Mouse (Mus musculus): Measurements from ENCODE around the gene Col13a1. TPM values are rescaled to one million over a fixed set of nuclear protein-coding genes. Genes with fewer than 3 reads are reported as not detected.

Col13a1 gene
- polyA plus RNA-seq, 2 experiments: 0.39 to 0.79 TPM

DNA sequence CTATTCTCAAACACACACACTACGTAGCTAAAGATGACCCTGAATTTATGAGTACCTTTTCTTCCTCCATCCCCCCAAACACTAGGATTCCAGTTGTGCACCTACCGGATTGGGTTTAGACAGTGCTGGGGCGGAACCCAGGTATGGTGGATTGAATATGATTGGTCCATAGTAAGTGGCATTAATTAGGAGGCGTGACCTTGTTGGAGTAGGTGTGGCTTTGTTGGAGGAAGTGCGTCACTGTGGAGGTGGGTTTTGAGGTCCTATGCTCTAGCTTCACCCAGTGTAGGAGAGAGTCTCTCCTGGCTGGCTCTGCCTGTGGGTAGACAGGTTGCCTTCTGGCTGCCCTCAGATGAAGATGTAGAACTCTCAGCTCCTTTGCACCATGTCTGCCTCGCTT is 144.6 kb downstream of the Col13a1 start:
- Histone ChIP-seq H3K4me1 (replicated peaks; ENCODE audit: control insufficient read depth in 2 of 2, insufficient read depth in 2 of 2, low read length in 1 of 2) (no peaks in the 10 kb centered on the region), H3K27ac (no peak overlapping the region), H3K9ac (replicated peaks) (no peak overlapping the region), H3K9me3 (ENCODE audit: control insufficient read depth, low read length) (no peaks in the 10 kb centered on the region), H3K36me3 (replicated peaks; ENCODE audit: control insufficient read depth, insufficient read depth, low read depth) (no peaks in the 10 kb centered on the region), H3K27me3 (ENCODE audit: control insufficient read depth, insufficient read depth, low read length) (no peaks in the 10 kb centered on the region), H3K4me2 (ENCODE audit: low read depth) (no peak overlapping the region), H3K4me3 (ENCODE audit: insufficient read depth in 1 of 2, low read depth in 2 of 2, low read length in 2 of 2) (no peak overlapping the region)
- no peak for DNase-seq (ENCODE audit: low read depth in 3 of 3, low spot score in 3 of 3)
- TF ChIP-seq EP300 (IDR thresholded peaks at IDR 0.05; ENCODE audit: low read depth) (no peak), CTCF (IDR thresholded peaks at IDR 0.05; ENCODE audit: low read depth) (no peak)
- ATAC-seq (ENCODE audit: insufficient read depth): no peak
- 78% methylated on average over 6 of the region's 6 CpGs for WGBS (ENCODE audit: insufficient replicate concordance)

DNA sequence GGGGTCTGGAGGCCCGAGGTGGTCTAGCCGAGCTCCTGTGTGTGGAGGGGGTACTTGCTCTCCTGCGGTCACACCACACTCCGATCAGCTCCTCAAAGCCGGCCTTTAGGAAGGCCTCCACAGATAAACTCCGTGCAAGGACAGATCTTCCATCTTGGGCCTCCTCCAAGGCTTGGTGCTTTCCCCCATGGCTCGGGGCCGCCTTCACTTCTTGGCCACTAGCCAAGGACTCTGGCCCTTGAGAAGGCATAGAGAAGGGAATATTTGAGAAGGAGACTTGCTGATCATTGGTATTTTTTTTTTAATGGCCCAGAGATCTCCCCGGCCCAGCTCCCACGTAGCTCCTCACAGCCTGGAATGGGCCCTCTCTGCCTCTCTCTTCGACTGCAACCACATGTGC is 146.2 kb downstream of the Col13a1 start:
- H3K4me2 ChIP-seq (ENCODE audit: low read depth): no peak overlapping the region
- H3K27ac ChIP-seq: no peak overlapping the region
- DNase-seq (ENCODE audit: low read depth in 3 of 3, low spot score in 3 of 3): no peak
- no peak overlapping the region for H3K4me3 ChIP-seq (ENCODE audit: insufficient read depth in 1 of 2, low read depth in 2 of 2, low read length in 2 of 2)
- no peak for ATAC-seq (ENCODE audit: insufficient read depth)
- no peaks in the 10 kb centered on the region for H3K27me3 ChIP-seq (ENCODE audit: control insufficient read depth, insufficient read depth, low read length)
- WGBS (ENCODE audit: insufficient replicate concordance): 59% methylated on average over 11 of the region's 11 CpGs
- no peaks in the 10 kb centered on the region for H3K9me3 ChIP-seq (ENCODE audit: control insufficient read depth, low read length)
- no peaks in the 10 kb centered on the region for H3K4me1 ChIP-seq (replicated peaks; ENCODE audit: control insufficient read depth in 2 of 2, insufficient read depth in 2 of 2, low read length in 1 of 2)
- H3K9ac ChIP-seq (replicated peaks): no peak overlapping the region
- no peaks in the 10 kb centered on the region for H3K36me3 ChIP-seq (replicated peaks; ENCODE audit: control insufficient read depth, insufficient read depth, low read depth)
- TF ChIP-seq CTCF (IDR thresholded peaks at IDR 0.05; ENCODE audit: low read depth): no peak
- TF ChIP-seq EP300 (IDR thresholded peaks at IDR 0.05; ENCODE audit: low read depth): no peak

DNA sequence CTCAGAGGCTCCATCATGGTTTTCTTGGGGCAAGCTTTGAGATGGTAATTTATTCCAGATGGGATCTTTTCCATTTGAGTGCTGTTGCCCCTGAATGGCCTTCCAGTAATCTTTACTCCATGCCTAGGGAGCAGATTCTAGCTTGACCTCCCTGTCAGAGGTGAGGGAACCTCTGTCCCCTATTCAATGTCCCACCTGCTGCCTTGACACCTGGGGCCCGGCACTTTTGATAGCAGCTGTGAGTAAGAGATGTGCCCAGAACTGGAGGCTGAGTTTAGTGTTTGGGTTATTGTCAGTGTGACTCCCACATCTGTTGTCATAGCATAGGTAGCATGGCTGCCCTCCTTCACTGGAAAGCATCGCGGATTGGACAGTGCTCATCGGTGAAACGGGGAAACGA is 147.2 kb downstream of the Col13a1 start:
- no peak overlapping the region for H3K4me2 ChIP-seq (ENCODE audit: low read depth)
- WGBS (ENCODE audit: insufficient replicate concordance): 84% methylated on average over 6 of the region's 6 CpGs
- no peaks in the 10 kb centered on the region for H3K9me3 ChIP-seq (ENCODE audit: control insufficient read depth, low read length)
- no peak overlapping the region for H3K27ac ChIP-seq
- no peak overlapping the region for H3K4me3 ChIP-seq (ENCODE audit: insufficient read depth in 1 of 2, low read depth in 2 of 2, low read length in 2 of 2)
- H3K27me3 ChIP-seq (ENCODE audit: control insufficient read depth, insufficient read depth, low read length): no peaks in the 10 kb centered on the region
- no peaks in the 10 kb centered on the region for H3K4me1 ChIP-seq (replicated peaks; ENCODE audit: control insufficient read depth in 2 of 2, insufficient read depth in 2 of 2, low read length in 1 of 2)
- H3K9ac ChIP-seq (replicated peaks): no peak overlapping the region
- no peak for TF ChIP-seq EP300 (IDR thresholded peaks at IDR 0.05; ENCODE audit: low read depth)
- no peak for TF ChIP-seq CTCF (IDR thresholded peaks at IDR 0.05; ENCODE audit: low read depth)
- no peaks in the 10 kb centered on the region for H3K36me3 ChIP-seq (replicated peaks; ENCODE audit: control insufficient read depth, insufficient read depth, low read depth)
- no peak for ATAC-seq (ENCODE audit: insufficient read depth)
- no peak for DNase-seq (ENCODE audit: low read depth in 3 of 3, low spot score in 3 of 3)

DNA sequence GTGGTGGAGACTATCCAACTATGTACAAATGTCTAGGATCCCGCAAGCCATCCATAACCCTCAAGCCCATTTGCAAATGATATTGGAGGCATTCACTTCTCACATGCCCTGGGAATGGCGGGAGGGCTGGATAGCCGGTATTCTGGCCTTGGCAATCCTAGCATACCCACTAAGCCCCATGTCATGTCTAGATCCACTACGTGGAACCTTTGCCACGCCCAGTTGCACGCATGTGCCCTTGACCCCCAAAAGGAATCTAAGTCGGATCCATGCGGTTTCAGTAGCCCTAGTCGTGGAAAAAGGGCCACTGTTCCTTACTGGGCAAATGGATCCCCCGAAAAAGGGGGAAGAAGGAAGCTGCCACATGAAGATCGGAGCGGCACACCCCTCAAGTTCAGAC is 147.7 kb downstream of the Col13a1 start:
- H3K36me3 ChIP-seq (replicated peaks; ENCODE audit: control insufficient read depth, insufficient read depth, low read depth): no peaks in the 10 kb centered on the region
- H3K4me1 ChIP-seq (replicated peaks; ENCODE audit: control insufficient read depth in 2 of 2, insufficient read depth in 2 of 2, low read length in 1 of 2): no peaks in the 10 kb centered on the region
- TF ChIP-seq EP300 (IDR thresholded peaks at IDR 0.05; ENCODE audit: low read depth): no peak
- no peak for TF ChIP-seq CTCF (IDR thresholded peaks at IDR 0.05; ENCODE audit: low read depth)
- ATAC-seq (ENCODE audit: insufficient read depth) (no peak), DNase-seq (ENCODE audit: low read depth in 3 of 3, low spot score in 3 of 3) (no peak)
- H3K27ac ChIP-seq: no peak overlapping the region
- H3K9ac ChIP-seq (replicated peaks): no peak overlapping the region
- no peaks in the 10 kb centered on the region for H3K27me3 ChIP-seq (ENCODE audit: control insufficient read depth, insufficient read depth, low read length)
- H3K4me2 ChIP-seq (ENCODE audit: low read depth): no peak overlapping the region
- no peaks in the 10 kb centered on the region for H3K9me3 ChIP-seq (ENCODE audit: control insufficient read depth, low read length)
- WGBS (ENCODE audit: insufficient replicate concordance): 61% methylated on average over 12 of the region's 12 CpGs
- H3K4me3 ChIP-seq (ENCODE audit: insufficient read depth in 1 of 2, low read depth in 2 of 2, low read length in 2 of 2): no peak overlapping the region

DNA sequence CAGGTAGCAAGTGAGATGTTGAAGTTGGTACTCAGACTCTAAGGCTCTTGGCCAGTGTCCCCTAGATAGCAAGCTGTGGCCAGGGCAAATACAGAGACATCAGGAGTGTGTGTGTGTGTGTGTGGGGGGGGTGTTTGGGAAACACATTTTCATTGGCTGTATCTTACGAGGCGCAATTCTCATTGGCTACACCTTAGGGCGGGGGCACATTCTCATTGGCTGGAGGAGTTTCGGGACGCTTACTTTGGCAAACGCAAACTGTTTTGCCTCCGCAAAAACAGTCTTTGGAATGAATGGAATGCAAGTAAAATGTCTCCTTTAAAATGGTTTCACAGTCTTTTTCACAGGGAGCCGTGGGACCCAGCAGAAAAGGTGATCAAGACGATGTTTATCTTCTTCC is 148.1 kb downstream of the Col13a1 start:
- Histone ChIP-seq H3K9me3 (ENCODE audit: control insufficient read depth, low read length) (no peaks in the 10 kb centered on the region), H3K36me3 (replicated peaks; ENCODE audit: control insufficient read depth, insufficient read depth, low read depth) (no peaks in the 10 kb centered on the region), H3K9ac (replicated peaks) (no peak overlapping the region), H3K27ac (no peak overlapping the region), H3K27me3 (ENCODE audit: control insufficient read depth, insufficient read depth, low read length) (no peaks in the 10 kb centered on the region), H3K4me3 (ENCODE audit: insufficient read depth in 1 of 2, low read depth in 2 of 2, low read length in 2 of 2) (no peak overlapping the region), H3K4me1 (replicated peaks; ENCODE audit: control insufficient read depth in 2 of 2, insufficient read depth in 2 of 2, low read length in 1 of 2) (no peaks in the 10 kb centered on the region), H3K4me2 (ENCODE audit: low read depth) (no peak overlapping the region)
- ATAC-seq (ENCODE audit: insufficient read depth) (no peak), DNase-seq (ENCODE audit: low read depth in 3 of 3, low spot score in 3 of 3) (no peak)
- WGBS (ENCODE audit: insufficient replicate concordance): 44% methylated on average over 9 of the region's 9 CpGs
- TF ChIP-seq CTCF (IDR thresholded peaks at IDR 0.05; ENCODE audit: low read depth) (no peak), EP300 (IDR thresholded peaks at IDR 0.05; ENCODE audit: low read depth) (no peak)

Data from liver, embryonic 14.5 days (tissue).